Mouse (Mus musculus): ENCODE measurements around the gene Trim41. TPM values are rescaled to one million over a fixed set of nuclear protein-coding genes. Genes with fewer than 3 reads are reported as not detected.
A peak's percentile ranks its signal among the peaks of the same experiment; 100 is the strongest.
"Not testable (repeated sequence)": the region's sequence is repeated elsewhere in the genome, so short reads cannot be mapped to it uniquely, and the experiment has no call there.

Gene Trim41
- polyA plus RNA-seq, 1 experiment from 2014 or later: 7.1 TPM

DNA sequence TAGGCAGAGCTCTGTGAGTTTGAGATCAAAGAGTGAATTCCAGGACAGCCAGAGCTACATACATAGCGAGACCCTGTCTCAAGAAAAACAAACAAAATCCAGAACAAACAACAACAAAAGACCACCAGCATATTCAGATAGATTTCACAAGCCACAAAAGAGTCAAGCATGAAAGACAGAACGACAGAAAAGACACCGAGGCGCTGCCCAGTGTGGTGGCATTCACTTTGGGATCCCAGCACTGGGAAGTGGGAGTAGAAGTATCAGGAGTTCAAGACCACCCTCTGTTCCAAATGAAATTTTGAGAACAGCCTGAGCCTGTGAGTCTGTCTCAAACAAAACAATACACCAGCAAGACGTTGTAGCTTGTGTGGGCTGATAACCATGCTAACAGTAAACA, 29.7 kb upstream of the Trim41 start:
- H3K27ac ChIP-seq: no peak overlapping the region
- H3K9ac ChIP-seq: no peak overlapping the region
- H3K9me3 ChIP-seq: no peaks in the 10 kb centered on the region
- no peak overlapping the region for H3K4me2 ChIP-seq (replicated peaks)
- no peak for ATAC-seq (ENCODE audit: insufficient number of reproducible peaks, insufficient read depth, low FRiP score, low TSS enrichment)
- peaks cover 15% of the 10 kb centered on the region for H3K27me3 ChIP-seq
- no peaks in the 10 kb centered on the region for H3K36me3 ChIP-seq
- H3K4me3 ChIP-seq: no peak overlapping the region
- H3K4me1 ChIP-seq: no peaks in the 10 kb centered on the region
- 63% methylated on average over 5 of the region's 5 CpGs for WGBS

DNA sequence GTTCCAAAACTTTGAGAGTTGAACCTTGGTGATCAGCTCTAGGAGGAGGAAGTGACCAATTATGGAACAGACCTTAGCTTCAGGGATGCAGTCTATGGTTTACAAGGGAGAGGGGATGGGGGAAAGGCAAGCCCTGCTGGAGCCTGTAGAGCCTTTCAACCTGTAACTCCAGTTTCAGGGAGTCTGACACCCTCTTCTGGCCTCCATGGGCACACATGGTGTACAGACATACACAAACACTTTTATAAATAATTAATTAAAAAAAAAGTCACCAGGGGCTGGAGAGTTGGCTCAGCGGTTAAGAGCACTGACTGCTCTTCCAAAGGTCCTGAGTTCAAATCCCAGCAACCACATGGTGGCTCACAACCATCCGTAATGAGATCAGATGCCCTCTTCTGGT, 29.2 kb upstream of the Trim41 start:
- H3K9ac ChIP-seq; H3K36me3 ChIP-seq; H3K4me1 ChIP-seq; H3K9me3 ChIP-seq; H3K4me2 ChIP-seq (replicated peaks); H3K27ac ChIP-seq; H3K4me3 ChIP-seq; ATAC-seq (ENCODE audit: insufficient number of reproducible peaks, insufficient read depth, low FRiP score, low TSS enrichment): not testable (repeated sequence)
- WGBS: 80% methylated on average over 2 of the region's 2 CpGs
- H3K27me3 ChIP-seq: peaks cover 15% of the 10 kb centered on the region

DNA sequence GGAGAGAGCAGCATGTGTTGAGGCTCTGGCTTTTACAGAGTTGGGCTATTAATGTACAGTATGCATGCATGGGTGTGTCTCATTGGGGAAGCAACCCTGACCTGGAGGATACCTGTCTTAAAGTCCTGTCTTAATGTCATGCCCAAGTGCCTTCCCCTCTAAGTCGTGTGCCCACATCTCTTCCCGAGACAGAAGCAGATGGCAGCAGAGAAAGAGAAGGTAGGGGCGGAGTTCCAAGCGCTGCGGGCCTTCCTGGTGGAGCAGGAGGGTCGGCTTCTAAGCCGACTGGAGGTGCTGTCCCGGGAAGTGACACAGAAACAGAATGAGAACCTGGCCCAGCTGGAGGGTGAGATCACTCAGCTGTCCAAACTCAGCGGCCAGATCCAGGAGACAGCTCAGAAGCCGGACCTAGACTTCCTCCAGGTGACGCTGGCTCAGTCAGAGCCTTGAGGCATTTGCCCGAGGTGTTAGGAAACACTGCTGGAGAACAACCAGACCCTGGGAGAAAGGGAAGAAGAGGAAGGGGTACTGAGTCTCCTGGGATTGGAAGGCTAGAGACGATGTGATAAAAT, 28.2 kb upstream of the Trim41 start:
- no peak overlapping the region for H3K4me2 ChIP-seq (replicated peaks)
- WGBS: 37% methylated on average over 13 of the region's 13 CpGs
- no peaks in the 10 kb centered on the region for H3K9me3 ChIP-seq
- ATAC-seq (ENCODE audit: insufficient number of reproducible peaks, insufficient read depth, low FRiP score, low TSS enrichment): no peak
- H3K36me3 ChIP-seq: no peaks in the 10 kb centered on the region
- no peak overlapping the region for H3K9ac ChIP-seq
- peaks cover 15% of the 10 kb centered on the region for H3K27me3 ChIP-seq
- no peak overlapping the region for H3K27ac ChIP-seq
- H3K4me3 ChIP-seq: no peak overlapping the region
- no peaks in the 10 kb centered on the region for H3K4me1 ChIP-seq

DNA sequence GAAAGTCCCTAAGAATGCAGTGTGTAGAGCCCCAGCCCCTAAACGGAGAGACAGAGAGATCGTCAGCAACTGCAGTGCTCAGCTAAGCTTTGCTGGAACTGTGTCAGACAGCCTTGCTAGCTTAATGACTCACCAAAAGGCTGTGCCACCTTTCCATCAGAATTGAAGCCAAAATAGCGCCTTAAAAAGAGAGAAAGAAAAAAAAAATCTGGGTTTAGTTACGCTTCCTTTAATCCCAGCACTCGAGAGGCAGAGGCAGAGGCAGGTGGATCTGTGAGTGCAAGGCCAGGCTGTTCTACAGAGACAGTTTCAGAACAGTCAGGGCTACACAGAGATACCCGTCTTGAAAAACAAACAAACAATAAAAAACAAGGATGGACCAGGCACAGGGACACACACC, 27.2 kb upstream of the Trim41 start:
- no peak for ATAC-seq (ENCODE audit: insufficient number of reproducible peaks, insufficient read depth, low FRiP score, low TSS enrichment)
- no peaks in the 10 kb centered on the region for H3K9me3 ChIP-seq
- no peak overlapping the region for H3K4me3 ChIP-seq
- no peaks in the 10 kb centered on the region for H3K36me3 ChIP-seq
- no peak overlapping the region for H3K4me2 ChIP-seq (replicated peaks)
- no peak overlapping the region for H3K27ac ChIP-seq
- WGBS: 56% methylated on average over 6 of the region's 6 CpGs
- no peaks in the 10 kb centered on the region for H3K4me1 ChIP-seq
- H3K27me3 ChIP-seq: peaks cover 12% of the 10 kb centered on the region
- H3K9ac ChIP-seq: no peak overlapping the region

DNA sequence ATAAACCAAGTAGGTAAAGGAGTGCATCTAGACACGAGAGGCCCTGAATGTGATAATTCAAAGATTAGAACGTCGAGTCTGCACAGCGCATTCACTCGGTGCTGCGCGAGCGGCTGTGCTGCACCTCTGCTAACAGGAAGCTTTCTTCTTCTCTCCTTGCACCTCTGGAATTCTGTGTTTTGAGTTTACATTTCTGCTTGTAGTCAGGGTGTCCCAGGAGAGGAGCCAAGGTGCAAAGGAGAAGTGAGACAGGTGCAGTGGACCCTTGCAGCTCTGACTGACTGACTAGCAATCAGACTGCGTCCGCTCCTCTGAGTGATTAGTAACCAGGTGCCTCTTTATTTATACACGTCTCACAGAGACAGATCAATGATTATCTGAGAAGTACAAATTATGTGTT, 26.0 kb upstream of the Trim41 start:
- Histone ChIP-seq H3K4me1 (0 out of 2 replicates have a peak, but pooled peaks cover 4% of the 10 kb centered on the region), H3K27ac (no peak overlapping the region), H3K4me2 (replicated peaks) (no peak overlapping the region), H3K4me3 (no peak overlapping the region), H3K9ac (no peak overlapping the region), H3K9me3 (no peaks in the 10 kb centered on the region), H3K27me3 (peaks cover 11% of the 10 kb centered on the region; the same call in 1 of the 2 replicates), H3K36me3 (no peaks in the 10 kb centered on the region)
- WGBS: 83% methylated on average over 11 of the region's 11 CpGs
- ATAC-seq (ENCODE audit: insufficient number of reproducible peaks, insufficient read depth, low FRiP score, low TSS enrichment): no peak

DNA sequence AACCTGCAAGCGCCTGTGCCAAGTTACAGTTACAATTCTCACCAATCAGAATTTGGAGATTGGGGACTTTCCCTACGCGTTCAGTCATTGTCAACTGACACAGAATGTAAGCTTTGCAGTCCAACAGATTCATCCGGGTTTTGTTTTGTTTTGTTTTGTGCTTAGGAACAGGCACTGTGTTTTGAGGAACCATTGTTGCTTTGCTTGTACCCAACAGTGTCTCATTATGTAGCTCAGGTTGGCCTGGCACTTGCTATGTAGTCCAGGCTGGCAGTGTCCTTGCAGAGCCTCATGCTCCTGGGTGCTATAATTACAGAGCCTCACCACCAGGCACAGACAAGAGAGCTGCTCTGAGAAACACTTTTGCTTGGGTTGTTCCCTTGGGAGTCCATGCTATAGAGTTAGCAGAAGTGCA, 25.2 kb upstream of the Trim41 start:
- WGBS: 80% methylated on average over 4 of the region's 4 CpGs
- Histone ChIP-seq H3K4me3 (no peak overlapping the region), H3K4me2 (replicated peaks) (no peak overlapping the region), H3K4me1 (0 out of 2 replicates have a peak, but pooled peaks cover 4% of the 10 kb centered on the region), H3K36me3 (no peaks in the 10 kb centered on the region), H3K27ac (no peak overlapping the region), H3K27me3 (peaks cover 12% of the 10 kb centered on the region; the same call in 1 of the 2 replicates), H3K9ac (no peak overlapping the region), H3K9me3 (no peaks in the 10 kb centered on the region)
- no peak for ATAC-seq (ENCODE audit: insufficient number of reproducible peaks, insufficient read depth, low FRiP score, low TSS enrichment)

DNA sequence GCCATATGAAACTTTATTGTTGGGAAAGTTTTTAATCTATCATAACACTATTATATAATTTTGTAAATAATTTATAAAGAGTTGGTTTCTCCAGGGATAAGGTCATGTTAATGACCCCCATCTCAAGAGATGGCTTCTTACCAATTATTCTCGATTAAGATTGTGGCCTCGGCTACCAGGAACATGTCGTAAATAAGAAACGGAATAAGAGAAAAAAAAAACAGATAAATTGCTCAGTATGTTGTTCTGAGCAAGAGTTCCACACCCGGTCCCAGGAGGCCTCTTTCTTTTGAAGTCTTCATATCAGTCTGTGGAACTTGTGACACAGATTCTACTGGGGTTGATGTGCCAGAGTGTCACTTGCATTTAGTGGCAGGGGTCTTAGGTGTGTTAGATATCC, 24.1 kb upstream of the Trim41 start:
- no peak for ATAC-seq (ENCODE audit: insufficient number of reproducible peaks, insufficient read depth, low FRiP score, low TSS enrichment)
- Histone ChIP-seq H3K9ac (no peak overlapping the region), H3K36me3 (no peaks in the 10 kb centered on the region), H3K9me3 (no peaks in the 10 kb centered on the region), H3K4me2 (replicated peaks) (no peak overlapping the region), H3K27ac (no peak overlapping the region), H3K4me1 (0 out of 2 replicates have a peak, but pooled peaks cover 6% of the 10 kb centered on the region), H3K27me3 (peaks cover 20% of the 10 kb centered on the region; the same call in 1 of the 2 replicates), H3K4me3 (no peak overlapping the region)
- WGBS: 85% methylated on average over 5 of the region's 5 CpGs

DNA sequence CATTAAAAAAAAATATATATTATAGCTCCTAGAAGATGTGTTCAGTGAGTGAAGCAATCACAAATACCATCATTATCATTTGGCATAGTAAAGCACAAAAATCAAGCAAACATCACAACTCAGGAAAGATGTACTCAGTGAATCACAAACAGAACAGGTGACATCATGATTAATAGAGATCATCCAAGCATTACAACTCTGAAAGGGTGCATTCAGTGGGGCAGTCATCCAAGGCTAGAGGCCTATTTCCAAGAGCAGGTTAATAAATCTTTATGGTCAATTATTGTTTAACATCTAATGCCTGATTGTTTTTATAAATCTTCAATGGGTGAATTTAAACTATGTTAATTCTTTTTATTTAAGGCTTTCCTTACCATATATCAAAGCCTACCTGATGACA, 23.7 kb upstream of the Trim41 start:
- Histone ChIP-seq H3K4me1 (0 out of 2 replicates have a peak, but pooled peaks cover 6% of the 10 kb centered on the region), H3K27ac (no peak overlapping the region), H3K4me2 (replicated peaks) (no peak overlapping the region), H3K36me3 (no peaks in the 10 kb centered on the region), H3K9ac (no peak overlapping the region), H3K4me3 (no peak overlapping the region), H3K9me3 (no peaks in the 10 kb centered on the region), H3K27me3 (peaks cover 22% of the 10 kb centered on the region; the same call in 1 of the 2 replicates)
- no peak for ATAC-seq (ENCODE audit: insufficient number of reproducible peaks, insufficient read depth, low FRiP score, low TSS enrichment)

DNA sequence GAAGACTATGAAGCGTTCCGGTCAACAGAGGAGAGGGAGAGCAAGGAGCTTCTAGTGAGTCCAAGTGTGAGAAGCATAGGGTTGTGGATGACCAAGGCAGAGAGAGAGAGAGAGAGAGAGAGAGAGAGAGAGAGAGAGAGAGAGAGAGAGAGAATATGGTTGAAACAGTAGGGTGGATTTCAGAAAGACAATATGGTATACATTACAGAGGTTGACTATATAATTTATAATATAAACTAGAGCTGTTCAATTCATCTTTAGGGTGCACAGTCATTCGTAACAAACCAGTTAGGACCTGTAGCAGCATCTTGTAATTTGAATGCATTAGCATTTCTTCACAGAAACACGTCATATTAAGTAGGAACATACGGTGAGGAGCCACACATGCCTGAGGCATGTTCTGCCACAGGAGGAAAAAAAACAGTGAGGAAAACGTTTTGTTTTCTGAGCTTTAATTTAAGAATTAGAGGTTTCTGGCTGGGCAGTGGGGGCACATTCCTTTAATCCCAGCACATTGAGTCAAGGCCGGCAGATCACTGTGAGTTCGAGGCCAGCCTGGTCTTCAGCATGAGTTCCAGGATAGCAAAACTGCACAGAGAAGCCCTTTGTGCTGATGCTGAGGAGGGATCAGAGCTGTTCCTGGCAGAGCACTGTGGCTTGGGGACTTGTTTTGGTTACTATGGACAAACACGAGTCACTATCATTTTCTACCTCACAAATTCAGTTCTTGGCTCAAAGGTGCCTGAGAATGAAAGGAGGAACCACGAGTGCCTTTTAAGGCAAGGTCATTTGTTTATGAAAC, 21.9 kb upstream of the Trim41 start:
- no peak overlapping the region for H3K9ac ChIP-seq
- H3K4me3 ChIP-seq: peak overlapping the region; percentile 91; the same call in 1 of the 2 replicates
- H3K4me2 ChIP-seq (replicated peaks): peak overlapping the region; percentile 85
- 0 out of 2 replicates have a peak, but pooled peaks cover 6% of the 10 kb centered on the region for H3K4me1 ChIP-seq
- 59% methylated on average over 10 of the region's 10 CpGs for WGBS
- no peak for ATAC-seq (ENCODE audit: insufficient number of reproducible peaks, insufficient read depth, low FRiP score, low TSS enrichment)
- H3K9me3 ChIP-seq: no peaks in the 10 kb centered on the region
- H3K27ac ChIP-seq: no peak overlapping the region
- H3K36me3 ChIP-seq: no peaks in the 10 kb centered on the region
- peaks cover 22% of the 10 kb centered on the region; the same call in 1 of the 2 replicates for H3K27me3 ChIP-seq

DNA sequence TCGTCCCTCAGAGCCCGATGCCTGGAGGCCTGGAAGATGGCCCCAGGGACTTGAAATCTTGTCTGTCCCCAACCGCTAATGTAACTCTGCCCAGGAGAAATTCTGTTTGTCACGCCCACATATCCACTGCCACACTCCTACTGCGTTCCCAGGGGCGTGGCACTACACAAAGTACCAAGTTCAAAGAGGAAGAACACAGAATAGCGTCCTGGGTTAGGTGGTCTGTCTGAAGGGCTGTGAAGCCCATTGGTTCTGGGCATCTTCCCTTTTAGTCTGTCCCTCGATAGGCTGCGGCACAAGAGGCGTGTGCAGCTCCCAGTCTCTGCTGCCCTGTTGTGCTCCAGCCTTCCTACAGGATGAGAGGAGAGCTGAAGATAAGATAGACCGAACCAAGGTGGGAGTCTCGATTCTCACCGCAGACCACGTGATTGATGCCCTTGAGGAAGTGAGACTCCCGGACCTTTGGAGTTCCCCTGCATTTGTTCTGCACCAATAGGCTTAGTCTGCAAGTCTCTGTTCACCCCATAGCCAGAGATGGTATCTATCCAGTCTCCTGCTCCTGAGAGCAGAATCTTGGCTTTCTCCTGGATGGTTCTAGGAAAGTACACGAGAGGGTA, 21.1 kb upstream of the Trim41 start:
- H3K4me2 ChIP-seq (replicated peaks): peak overlapping the region; percentile 85
- peaks cover 22% of the 10 kb centered on the region; the same call in 1 of the 2 replicates for H3K27me3 ChIP-seq
- H3K36me3 ChIP-seq: no peaks in the 10 kb centered on the region
- H3K9ac ChIP-seq: peak overlapping the region; percentile 66
- no peak for ATAC-seq (ENCODE audit: insufficient number of reproducible peaks, insufficient read depth, low FRiP score, low TSS enrichment)
- H3K4me3 ChIP-seq: peak overlapping the region; percentile 91
- H3K27ac ChIP-seq: no peak overlapping the region
- H3K4me1 ChIP-seq: 0 out of 2 replicates have a peak, but pooled peaks cover 6% of the 10 kb centered on the region
- 2% methylated on average over 16 of the region's 16 CpGs for WGBS
- no peaks in the 10 kb centered on the region for H3K9me3 ChIP-seq

DNA sequence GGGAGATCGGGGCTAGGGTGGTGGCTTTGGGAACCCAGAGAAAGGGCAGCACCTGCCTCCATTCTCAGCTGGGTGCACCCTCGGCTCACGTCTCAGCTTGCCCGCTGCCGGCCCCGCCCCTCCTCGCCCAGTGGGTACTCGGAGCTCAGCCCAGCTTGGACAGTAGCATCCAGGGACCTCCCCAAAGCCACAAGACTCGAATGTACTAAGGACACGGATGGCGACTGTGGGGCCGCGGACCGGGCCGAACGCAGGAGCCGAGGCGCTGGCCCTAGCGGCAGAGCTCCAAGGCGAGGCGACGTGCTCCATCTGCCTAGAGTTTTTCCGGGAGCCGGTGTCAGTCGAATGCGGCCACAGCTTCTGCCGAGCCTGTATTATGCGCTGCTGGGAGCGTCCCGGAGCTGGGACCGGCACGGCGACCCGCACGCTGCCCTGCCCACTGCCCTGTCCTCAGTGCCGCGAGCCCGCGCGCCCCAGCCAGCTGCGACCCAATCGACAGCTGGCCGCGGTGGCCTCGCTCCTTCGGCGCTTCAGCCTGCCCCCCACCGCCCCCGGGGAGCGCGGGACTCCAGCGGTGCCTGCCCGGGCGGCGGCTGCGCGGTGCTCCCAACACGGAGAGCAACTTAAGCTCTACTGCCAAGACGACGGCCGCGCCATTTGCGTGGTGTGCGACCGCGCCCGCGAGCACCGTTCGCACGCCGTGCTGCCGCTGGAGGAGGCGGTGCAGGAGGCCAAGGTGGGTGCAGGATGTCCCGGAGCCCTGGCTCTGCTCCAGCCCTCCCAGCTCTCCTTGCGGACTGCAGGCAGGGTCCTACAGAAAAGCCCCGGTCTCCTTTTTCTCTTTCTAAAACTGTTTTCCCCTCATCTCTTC, 20.4 kb upstream of the Trim41 start:
- H3K9me3 ChIP-seq: no peaks in the 10 kb centered on the region
- H3K36me3 ChIP-seq: no peaks in the 10 kb centered on the region
- under 1% methylated on average over 77 of the region's 77 CpGs for WGBS
- H3K27me3 ChIP-seq: peaks cover 22% of the 10 kb centered on the region; the same call in 1 of the 2 replicates
- H3K4me2 ChIP-seq (replicated peaks): peak overlapping the region; percentile 85
- ATAC-seq (ENCODE audit: insufficient number of reproducible peaks, insufficient read depth, low FRiP score, low TSS enrichment): peak; percentile 1; the same call in 1 of the 2 replicates
- H3K27ac ChIP-seq: no peak overlapping the region
- H3K4me3 ChIP-seq: peak overlapping the region; percentile 91
- 0 out of 2 replicates have a peak, but pooled peaks cover 6% of the 10 kb centered on the region for H3K4me1 ChIP-seq
- peak overlapping the region; percentile 66 for H3K9ac ChIP-seq

Measured in embryonic facial prominence, embryonic 12.5 days (tissue).